Mouse (Mus musculus) neural tube, embryonic 10.5 days (tissue): ENCODE results near the gene Kng1.
"Not testable (repeated sequence)": the region's sequence is repeated elsewhere in the genome, so short reads cannot be mapped to it uniquely, and the experiment has no call there.

Source experiments
- DNase-seq: peaks from one replicate; pipeline ENCODE4 v3.0.0-alpha.2; 2017; ENCODE audit warnings: low spot score; ENCODE audit errors: extremely low spot score

Kng1 gene

GRCm38 (mm10) chr16:23057668-23058447 is at the start of gene Kng1:
TSS of gene Kng1 (plus strand) at chr16:23057865.
- DNase-seq, result not testable (repeated sequence)

GRCm38 (mm10) chr16:23013786-23014185 is 43.9 kb upstream of the Kng1 start:
- not testable (repeated sequence) for DNase-seq

DNA sequence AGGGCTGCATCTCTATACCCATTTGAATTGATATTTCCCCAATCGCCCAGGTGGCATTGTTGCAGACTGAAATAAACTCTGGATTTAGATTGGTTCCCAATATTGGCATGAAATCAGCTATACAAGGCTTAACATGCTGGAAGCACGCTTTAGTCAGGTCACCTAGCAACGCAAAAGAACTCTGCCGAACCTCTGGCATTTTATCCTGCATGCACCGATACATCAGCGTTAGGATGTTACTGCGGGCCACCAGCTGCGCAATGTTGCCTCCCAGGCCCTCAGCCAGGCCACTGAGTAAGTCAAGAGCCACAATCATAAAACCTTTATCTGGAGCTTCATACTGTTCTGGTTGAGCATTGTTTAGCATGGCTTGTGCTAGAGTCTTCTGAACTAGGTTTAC is 43.0 kb upstream of the Kng1 start:
- DNase-seq, result not testable (repeated sequence)

- not testable (repeated sequence) for DNase-seq
Measured at GRCm38 (mm10) chr16:23020571-23020970, 37.1 kb upstream of the Kng1 start.

- no peak for DNase-seq
Measured at GRCm38 (mm10) chr16:23025111-23025510, 32.6 kb upstream of the Kng1 start.

DNA sequence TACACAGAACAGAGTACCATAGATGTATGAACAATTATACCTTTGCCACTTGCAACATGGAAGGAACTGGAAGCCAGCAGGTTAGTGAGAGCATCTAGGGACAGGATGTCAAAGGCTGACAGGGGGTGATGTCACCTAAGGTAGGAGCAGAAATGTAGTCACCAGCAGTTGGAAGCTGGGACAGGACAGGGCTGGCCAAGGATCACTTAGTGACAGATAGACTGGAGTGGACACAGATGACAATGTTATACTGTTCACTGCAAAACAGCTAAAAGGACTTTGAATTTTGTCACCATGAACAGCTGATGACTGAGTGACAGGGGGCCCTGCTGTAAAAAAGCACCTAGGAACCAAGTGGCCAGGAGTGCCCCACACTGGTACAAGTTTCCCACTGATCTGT is 31.1 kb upstream of the Kng1 start:
- no peak for DNase-seq

DNA sequence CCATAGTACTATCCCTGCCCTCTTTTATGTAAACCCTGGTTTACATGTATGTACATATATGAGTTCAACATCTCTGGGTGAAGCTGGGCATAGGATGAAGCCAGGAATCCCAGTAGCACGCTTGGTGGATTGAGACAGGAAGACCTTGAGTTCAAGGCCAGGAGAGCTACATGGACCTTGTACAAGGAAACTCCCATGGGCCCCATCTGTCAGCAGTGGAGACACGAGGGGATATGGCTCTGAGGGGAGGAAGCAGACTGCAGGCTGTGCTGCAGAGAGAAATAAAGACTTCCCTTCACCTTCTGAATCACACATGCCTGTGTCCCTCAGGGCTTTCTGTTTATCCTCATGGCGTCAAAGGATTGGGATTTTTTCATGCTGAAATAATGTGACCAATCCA is 30.3 kb upstream of the Kng1 start:
- DNase-seq, result not testable (repeated sequence)

DNA sequence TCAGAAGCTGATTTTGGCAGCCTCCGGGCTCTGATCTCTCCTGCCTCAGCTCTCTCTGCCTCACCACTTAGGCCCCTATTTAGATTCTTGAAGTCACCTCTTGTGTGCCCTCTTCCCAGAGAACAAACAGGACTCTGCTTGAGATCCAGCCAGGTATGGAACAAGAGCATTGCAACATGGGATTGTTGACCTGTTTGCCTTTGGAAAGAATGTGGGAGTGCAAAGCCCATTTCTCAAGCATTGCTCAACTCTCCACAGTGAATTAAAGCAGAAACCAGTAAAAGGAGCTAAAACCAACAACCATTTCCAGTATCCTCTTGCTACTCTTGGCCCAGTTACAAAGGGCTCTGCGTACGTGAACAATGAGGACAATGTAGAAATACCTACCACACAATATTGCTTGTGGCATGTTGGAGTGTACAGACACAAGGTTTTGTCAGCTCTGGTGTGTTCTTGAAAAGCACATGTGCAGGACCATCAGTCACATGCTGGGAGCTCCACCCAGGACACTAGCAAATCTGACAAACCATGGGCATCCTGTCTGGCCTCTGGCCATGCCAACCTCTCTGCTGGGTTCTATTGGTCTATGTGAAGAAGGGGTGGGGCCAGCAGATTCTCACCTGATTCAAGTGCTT is 28.6 kb upstream of the Kng1 start, which contains the start of gene Kng2:
Kng2 (minus strand) TSS at position 517 of the 635 bp plus-strand sequence.
- DNase-seq, result not testable (repeated sequence)

DNA sequence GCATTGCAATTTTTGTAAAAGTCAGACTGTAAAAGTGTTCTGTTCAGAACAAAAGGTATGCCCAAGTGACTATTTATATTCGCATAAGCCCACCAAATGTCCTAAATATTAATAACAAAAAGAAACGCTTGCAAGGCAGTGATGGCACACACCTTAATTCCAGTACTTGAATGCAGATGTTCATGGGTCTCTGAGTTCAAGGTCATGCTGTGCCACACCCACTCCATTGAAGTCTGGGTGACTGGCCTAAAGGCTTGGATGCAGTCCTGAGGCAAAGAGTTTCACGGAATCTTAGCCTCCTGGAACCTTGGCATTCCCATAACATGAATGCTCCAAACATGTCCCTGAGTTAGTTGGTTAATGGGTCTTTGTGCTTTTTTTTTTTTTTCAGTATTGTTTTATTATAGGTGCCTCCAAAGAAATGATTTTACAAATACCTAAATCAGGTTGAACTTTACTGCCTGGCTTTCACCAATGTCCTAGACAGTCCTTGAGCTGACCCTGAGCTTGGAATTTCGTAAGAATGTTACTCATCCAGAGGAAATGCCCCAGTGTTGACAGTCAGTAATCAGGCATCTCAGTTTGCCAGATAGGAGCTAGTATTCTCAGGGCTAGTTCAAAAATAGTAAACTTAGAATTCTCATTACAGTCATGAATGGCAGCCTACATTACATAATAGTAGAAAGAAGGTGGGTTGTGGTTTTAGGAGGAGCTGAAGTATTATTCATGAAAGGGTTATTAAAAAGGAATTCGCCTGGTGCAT is 26.8 kb upstream of the Kng1 start:
- DNase-seq, result no peak

DNA sequence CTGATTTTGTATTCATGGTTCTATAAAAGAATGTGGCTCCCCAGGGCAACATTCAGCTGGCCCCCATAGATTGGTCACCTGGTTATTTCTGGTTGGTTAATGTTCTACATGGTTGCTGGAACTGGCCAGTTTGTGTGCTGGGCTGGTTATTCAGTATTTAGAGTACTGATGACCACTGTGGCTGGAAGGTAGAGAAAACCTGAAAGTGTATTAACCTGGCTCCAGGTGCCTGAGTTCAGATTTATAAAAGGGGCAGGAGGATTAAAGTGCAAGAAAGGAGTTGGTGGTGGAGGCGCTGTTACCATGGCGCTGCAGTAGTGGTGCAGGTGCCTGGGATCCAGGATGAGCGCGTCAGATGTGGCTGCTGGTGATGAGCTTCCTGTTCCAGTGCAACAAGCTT is 24.0 kb upstream of the Kng1 start:
- DNase-seq, result no peak

DNA sequence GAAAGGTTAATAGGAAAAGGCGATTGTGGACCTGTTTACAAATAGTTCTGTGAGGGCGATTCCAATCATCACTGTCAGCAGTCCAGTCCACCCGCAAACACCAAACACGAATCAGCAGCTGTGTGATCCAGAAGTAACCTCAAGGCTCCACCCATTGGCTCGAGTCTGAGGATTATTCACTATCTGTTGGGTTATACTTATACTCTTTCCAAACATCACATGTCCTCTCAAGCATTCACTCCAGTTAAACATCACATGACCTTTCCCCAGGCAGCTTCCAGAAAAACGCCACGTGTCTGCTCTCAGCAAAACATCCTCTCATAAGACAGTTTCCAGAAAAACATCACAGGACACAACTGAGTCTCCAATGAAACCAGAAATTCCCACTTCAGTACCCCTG is 19.9 kb upstream of the Kng1 start:
- no peak for DNase-seq

DNA sequence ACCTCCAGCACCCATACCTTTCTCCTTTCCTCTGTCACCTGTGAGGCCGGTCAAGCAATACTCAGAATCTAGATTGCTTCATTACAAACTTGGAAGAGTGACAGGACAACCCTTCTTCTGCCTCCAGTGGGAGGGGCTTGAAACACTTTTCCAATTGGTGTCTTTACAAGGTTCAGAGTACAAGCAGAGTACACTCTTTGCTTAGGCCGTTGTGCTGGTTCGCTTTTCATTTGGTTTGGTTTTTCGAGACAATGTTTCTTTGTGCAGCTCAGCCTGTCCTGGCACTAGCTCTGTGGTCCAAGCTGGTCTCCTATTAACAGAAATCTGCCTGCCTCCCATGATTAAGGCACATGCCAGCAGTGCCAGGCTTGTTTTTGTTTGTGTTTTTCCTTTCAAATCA is 18.4 kb upstream of the Kng1 start:
- no peak for DNase-seq

GRCm38 (mm10) chr16:23040876-23041275 is 16.8 kb upstream of the Kng1 start:
- DNase-seq, result no peak

DNA sequence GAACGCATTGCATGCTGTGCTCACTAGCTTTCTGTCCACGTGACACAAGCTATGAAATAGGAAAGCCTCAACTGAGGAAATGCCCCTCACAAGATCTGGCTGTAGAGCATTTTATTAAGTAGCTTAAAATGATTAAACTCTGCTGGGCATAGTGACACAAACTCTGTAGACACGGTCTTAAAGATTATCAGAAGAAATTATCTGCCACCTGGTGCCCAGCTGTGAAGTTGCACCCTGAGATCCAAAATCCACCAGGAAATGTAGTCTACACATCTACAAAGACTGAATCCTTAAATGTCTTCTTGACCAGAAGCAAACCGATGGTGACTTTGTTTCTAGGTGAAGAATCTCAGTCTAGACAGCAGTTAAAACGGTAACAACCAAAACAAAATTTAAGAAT is 11.3 kb upstream of the Kng1 start:
- no peak for DNase-seq

DNA sequence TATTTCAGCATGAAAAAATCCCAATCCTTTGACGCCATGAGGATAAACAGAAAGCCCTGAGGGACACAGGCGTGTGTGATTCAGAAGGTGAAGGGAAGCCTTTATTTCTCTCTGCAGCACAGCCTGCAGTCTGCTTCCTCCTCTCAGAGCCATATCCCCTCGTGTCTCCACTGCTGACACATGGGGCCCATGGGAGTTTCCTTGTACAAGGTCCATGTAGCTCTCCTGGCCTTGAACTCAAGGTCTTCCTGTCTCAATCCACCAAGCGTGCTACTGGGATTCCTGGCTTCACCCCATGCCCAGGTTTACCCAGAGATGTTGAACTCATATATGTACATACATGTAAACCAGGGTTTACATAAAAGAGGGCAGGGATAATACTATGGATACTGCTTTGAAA is 2.0 kb downstream of the Kng1 start:
- not testable (repeated sequence) for DNase-seq

- not testable (repeated sequence) for DNase-seq
Measured at GRCm38 (mm10) chr16:23060781-23061325, 3.2 kb downstream of the Kng1 start.

GRCm38 (mm10) chr16:23077516-23077915 is 19.9 kb downstream of the Kng1 start:
- not testable (repeated sequence) for DNase-seq

GRCm38 (mm10) chr16:23087159-23087558 is 29.5 kb downstream of the Kng1 start:
- not testable (repeated sequence) for DNase-seq

DNA sequence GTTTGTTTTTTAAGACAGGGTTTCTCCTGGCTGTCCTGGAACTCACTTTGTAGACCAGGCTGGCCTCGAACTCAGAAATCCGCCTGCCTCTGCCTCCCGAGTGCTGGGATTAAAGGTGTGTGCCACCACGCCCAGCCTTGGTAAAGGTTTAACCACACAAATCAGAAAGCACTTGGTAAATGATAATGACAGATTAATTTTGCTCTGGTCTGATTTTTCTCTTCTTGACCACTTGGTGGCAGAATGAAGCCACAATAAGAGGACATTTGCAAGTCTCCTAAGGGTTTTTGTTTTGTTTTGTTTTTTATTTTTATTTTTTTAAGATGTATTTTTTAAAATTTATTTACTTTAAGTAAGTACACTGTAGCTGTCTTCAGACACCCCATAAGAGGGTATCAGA is 30.0 kb downstream of the Kng1 start:
- not testable (repeated sequence) for DNase-seq

DNA sequence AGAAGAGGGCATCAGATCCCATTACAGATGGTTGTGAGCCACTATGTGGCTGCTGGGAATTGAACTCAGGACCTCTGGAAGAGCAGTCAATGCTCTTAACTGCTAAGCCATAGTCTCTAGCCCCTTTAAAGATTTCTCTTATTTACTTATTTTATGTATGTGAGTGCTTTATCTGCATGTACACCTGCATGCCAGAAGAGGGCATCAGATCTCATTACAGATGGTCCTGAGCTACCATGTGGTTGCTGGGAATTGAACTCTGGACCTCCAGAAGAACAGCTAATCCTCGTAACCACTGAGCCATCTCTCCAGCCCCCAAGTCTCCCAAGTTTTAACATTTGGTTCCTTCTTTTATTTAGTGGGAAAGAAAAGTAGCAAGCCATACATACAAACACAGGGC is 30.8 kb downstream of the Kng1 start:
- DNase-seq, result not testable (repeated sequence)

GRCm38 (mm10) chr16:23091345-23091744 is 33.7 kb downstream of the Kng1 start:
- not testable (repeated sequence) for DNase-seq
